Mouse (Mus musculus): ENCODE measurements around the gene Col8a2.

The Col8a2 gene

GRCm38 (mm10) chr4:126260520-126261201, 25.9 kb upstream of the Col8a2 start:
- DNase-seq (ENCODE audit: low read depth, low spot score): peak; percentile 79

- DNase-seq (ENCODE audit: low read depth, low spot score): peak; percentile 17
Measured at GRCm38 (mm10) chr4:126261266-126261665, 25.3 kb upstream of the Col8a2 start.

GRCm38 (mm10) chr4:126261675-126262074, 24.9 kb upstream of the Col8a2 start:
- DNase-seq (ENCODE audit: low read depth, low spot score): no peak

GRCm38 (mm10) chr4:126262119-126262807, 24.3 kb upstream of the Col8a2 start, which contains the start of gene Trappc3:
Gene Trappc3 (plus strand): TSS chr4:126262325.
- peak; percentile 97 for DNase-seq (ENCODE audit: low read depth, low spot score)

- no peak for DNase-seq (ENCODE audit: low read depth, low spot score)
Measured at GRCm38 (mm10) chr4:126269292-126269691, 17.3 kb upstream of the Col8a2 start.

- no peak for DNase-seq (ENCODE audit: low read depth, low spot score)
Measured at GRCm38 (mm10) chr4:126273753-126274152, 12.8 kb upstream of the Col8a2 start.

GRCm38 (mm10) chr4:126275081-126275480, 11.5 kb upstream of the Col8a2 start:
- no peak for DNase-seq (ENCODE audit: low read depth, low spot score)

GRCm38 (mm10) chr4:126275681-126276131, 10.9 kb upstream of the Col8a2 start:
- DNase-seq (ENCODE audit: low read depth, low spot score): no peak

GRCm38 (mm10) chr4:126277906-126278564, 8.6 kb upstream of the Col8a2 start:
- peak; percentile 66 for DNase-seq (ENCODE audit: low read depth, low spot score)

GRCm38 (mm10) chr4:126278565-126278915, 8.1 kb upstream of the Col8a2 start:
- no peak for DNase-seq (ENCODE audit: low read depth, low spot score)

GRCm38 (mm10) chr4:126278961-126279360, 7.6 kb upstream of the Col8a2 start:
- no peak for DNase-seq (ENCODE audit: low read depth, low spot score)

GRCm38 (mm10) chr4:126281706-126282105, 4.9 kb upstream of the Col8a2 start:
- no peak for DNase-seq (ENCODE audit: low read depth, low spot score)

- no peak for DNase-seq (ENCODE audit: low read depth, low spot score)
Measured at GRCm38 (mm10) chr4:126283582-126283981, 3.0 kb upstream of the Col8a2 start.

- no peak for DNase-seq (ENCODE audit: low read depth, low spot score)
Measured at GRCm38 (mm10) chr4:126287302-126287995, 856 bp downstream of the Col8a2 start.

- no peak for DNase-seq (ENCODE audit: low read depth, low spot score)
Measured at GRCm38 (mm10) chr4:126288085-126288666, 1.6 kb downstream of the Col8a2 start.

- DNase-seq (ENCODE audit: low read depth, low spot score): no peak
Measured at GRCm38 (mm10) chr4:126290314-126290713, 3.7 kb downstream of the Col8a2 start.

- DNase-seq (ENCODE audit: low read depth, low spot score): no peak
Measured at GRCm38 (mm10) chr4:126291196-126291595, 4.6 kb downstream of the Col8a2 start.

GRCm38 (mm10) chr4:126295152-126295551, 8.6 kb downstream of the Col8a2 start:
- no peak for DNase-seq (ENCODE audit: low read depth, low spot score)

GRCm38 (mm10) chr4:126295937-126296336, 9.3 kb downstream of the Col8a2 start:
- no peak for DNase-seq (ENCODE audit: low read depth, low spot score)

- peak; percentile 42 for DNase-seq (ENCODE audit: low read depth, low spot score)
Measured at GRCm38 (mm10) chr4:126296617-126297101, 10.1 kb downstream of the Col8a2 start.

- peak; percentile 49 for DNase-seq (ENCODE audit: low read depth, low spot score)
Measured at GRCm38 (mm10) chr4:126300916-126301583, 14.5 kb downstream of the Col8a2 start.

All from CD4-positive helper T cell, adult 2 months (primary cell).